Mouse (Mus musculus): ENCODE data around the gene Cog5. TPM values are rescaled to one million over a fixed set of nuclear protein-coding genes. Genes with fewer than 3 reads are reported as not detected.

Cog5 gene
- polyA plus RNA-seq, 1 experiment from 2014 or later = 25.5 TPM

GRCm38 (mm10) chr12:31823671-31824070 lies 169.0 kb downstream of the Cog5 start:
- H3K9ac ChIP-seq = no peak overlapping the region
- H3K27ac ChIP-seq (replicated peaks) = no peak overlapping the region
- H3K27me3 ChIP-seq (replicated peaks) = no peaks in the 10 kb centered on the region
- no peak overlapping the region for H3K4me2 ChIP-seq
- peaks cover 10% of the 10 kb centered on the region for H3K4me1 ChIP-seq
- no peak for ATAC-seq (ENCODE audit: extremely low read depth, insufficient number of reproducible peaks, low FRiP score, low TSS enrichment)
- WGBS = 88% methylated on average over 3 of the region's 3 CpGs
- H3K9me3 ChIP-seq = no peaks in the 10 kb centered on the region
- H3K36me3 ChIP-seq = peaks cover 8% of the 10 kb centered on the region; the same call in 1 of the 2 replicates
- H3K4me3 ChIP-seq = no peak overlapping the region

DNA sequence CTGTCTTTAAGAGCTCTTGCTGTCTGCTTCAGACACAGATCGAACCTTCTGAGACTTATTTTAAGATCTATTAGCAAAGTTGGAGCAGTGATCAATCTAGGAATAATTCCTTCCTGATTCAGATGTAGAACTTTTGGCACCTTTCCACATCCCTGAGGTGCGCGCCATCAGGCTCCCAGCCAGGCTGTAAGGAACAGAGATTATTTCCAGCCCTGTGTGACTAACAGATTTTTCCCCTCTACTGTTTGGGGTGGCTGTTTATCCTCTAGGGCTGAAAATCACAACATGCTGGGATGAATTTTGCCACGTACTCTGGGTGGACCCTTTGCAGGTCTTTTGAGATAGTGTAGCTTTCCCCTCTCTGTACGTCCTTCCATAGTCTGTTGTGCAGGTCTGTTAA lies 170.2 kb downstream of the Cog5 start:
- peaks cover 12% of the 10 kb centered on the region; the same call in 1 of the 2 replicates for H3K36me3 ChIP-seq
- H3K27ac ChIP-seq (replicated peaks) = no peak overlapping the region; the same call in 1 of the 2 replicates
- no peak overlapping the region for H3K4me2 ChIP-seq
- no peak overlapping the region for H3K4me3 ChIP-seq
- no peaks in the 10 kb centered on the region for H3K9me3 ChIP-seq
- no peak overlapping the region for H3K9ac ChIP-seq
- WGBS = 52% methylated on average over 5 of the region's 5 CpGs
- no peaks in the 10 kb centered on the region for H3K27me3 ChIP-seq (replicated peaks)
- no peak for ATAC-seq (ENCODE audit: extremely low read depth, insufficient number of reproducible peaks, low FRiP score, low TSS enrichment)
- peaks cover 8% of the 10 kb centered on the region for H3K4me1 ChIP-seq

GRCm38 (mm10) chr12:31825821-31826220 lies 171.2 kb downstream of the Cog5 start:
- no peak overlapping the region for H3K4me3 ChIP-seq
- ATAC-seq (ENCODE audit: extremely low read depth, insufficient number of reproducible peaks, low FRiP score, low TSS enrichment) = no peak
- H3K4me2 ChIP-seq = no peak overlapping the region
- peaks cover 8% of the 10 kb centered on the region for H3K4me1 ChIP-seq
- 51% methylated on average over 10 of the region's 10 CpGs for WGBS
- H3K27ac ChIP-seq (replicated peaks) = no peak overlapping the region
- peaks cover 12% of the 10 kb centered on the region; the same call in 1 of the 2 replicates for H3K36me3 ChIP-seq
- no peak overlapping the region for H3K9ac ChIP-seq
- H3K27me3 ChIP-seq (replicated peaks) = no peaks in the 10 kb centered on the region
- H3K9me3 ChIP-seq = no peaks in the 10 kb centered on the region

DNA sequence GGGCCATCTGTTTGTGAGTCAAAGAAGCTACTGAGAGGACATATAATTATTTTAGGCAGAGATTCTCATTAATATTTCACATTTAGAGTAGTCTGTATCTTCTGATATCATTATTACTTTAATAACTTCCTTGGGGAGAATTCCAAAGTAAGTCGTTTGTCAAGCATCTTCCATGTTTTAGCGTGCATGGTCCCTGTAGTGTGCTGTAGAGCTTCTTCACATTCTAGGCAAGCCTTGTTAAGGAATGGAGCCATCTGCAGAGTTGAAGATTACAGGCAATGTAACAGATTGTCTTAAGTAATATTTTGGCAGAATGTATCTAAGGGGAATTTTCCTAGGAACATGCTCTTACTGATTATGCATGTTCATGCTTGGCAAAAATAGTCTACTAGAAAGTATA lies 171.8 kb downstream of the Cog5 start:
- 90% methylated on average over 2 of the region's 2 CpGs for WGBS
- Histone ChIP-seq H3K9me3 (no peaks in the 10 kb centered on the region), H3K4me1 (peaks cover 8% of the 10 kb centered on the region), H3K4me2 (no peak overlapping the region), H3K36me3 (peaks cover 9% of the 10 kb centered on the region; the same call in 1 of the 2 replicates), H3K9ac (no peak overlapping the region), H3K27me3 (replicated peaks) (no peaks in the 10 kb centered on the region), H3K4me3 (no peak overlapping the region), H3K27ac (replicated peaks) (no peak overlapping the region)
- ATAC-seq (ENCODE audit: extremely low read depth, insufficient number of reproducible peaks, low FRiP score, low TSS enrichment) = no peak

DNA sequence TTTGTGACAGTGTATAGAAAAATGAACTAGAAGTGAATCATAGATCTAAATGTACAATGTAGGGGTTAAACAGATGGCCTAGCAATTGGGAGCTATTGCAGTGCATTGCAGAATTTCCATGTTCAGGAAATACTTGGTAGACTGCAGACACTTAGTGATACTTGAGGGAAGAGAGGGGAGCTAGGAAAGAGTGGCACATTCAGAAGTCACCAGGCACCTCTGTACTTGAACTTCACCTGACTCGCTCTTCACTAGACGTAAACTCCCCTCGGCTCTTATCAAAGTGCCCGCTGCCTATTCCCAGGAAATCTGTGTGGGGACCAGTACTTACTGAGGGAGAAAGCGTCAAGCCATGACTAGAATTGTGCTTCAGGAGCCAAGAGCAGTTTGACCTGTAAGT lies 180.8 kb downstream of the Cog5 start:
- peaks cover 11% of the 10 kb centered on the region for H3K4me1 ChIP-seq
- no peaks in the 10 kb centered on the region for H3K27me3 ChIP-seq (replicated peaks)
- no peak overlapping the region for H3K27ac ChIP-seq (replicated peaks)
- H3K9ac ChIP-seq = no peak overlapping the region
- ATAC-seq (ENCODE audit: extremely low read depth, insufficient number of reproducible peaks, low FRiP score, low TSS enrichment) = no peak
- no peak overlapping the region for H3K4me2 ChIP-seq
- no peak overlapping the region for H3K4me3 ChIP-seq
- H3K36me3 ChIP-seq = peaks cover 14% of the 10 kb centered on the region
- 42% methylated on average over 5 of the region's 5 CpGs for WGBS
- H3K9me3 ChIP-seq = no peaks in the 10 kb centered on the region

DNA sequence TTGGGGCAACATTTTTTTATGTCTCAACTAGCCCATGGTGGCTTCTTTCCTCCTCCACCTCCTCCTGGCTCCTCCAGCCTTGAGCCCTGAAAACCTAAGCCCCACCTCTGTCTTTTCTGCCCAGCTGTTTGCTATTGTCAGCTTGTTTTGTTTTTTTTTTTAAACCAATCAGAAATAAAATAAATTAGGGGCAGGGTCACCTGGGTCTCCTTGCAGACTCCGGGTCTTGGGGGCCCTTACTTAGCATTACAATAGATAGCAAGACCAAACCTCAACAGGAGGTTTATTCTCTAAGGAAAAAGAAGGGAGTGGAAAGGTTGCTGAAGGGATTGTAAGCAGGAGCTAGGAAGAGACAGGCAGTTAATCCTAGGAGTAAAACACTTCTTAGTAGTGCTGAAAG lies 181.5 kb downstream of the Cog5 start:
- H3K36me3 ChIP-seq = peaks cover 14% of the 10 kb centered on the region
- no peaks in the 10 kb centered on the region for H3K9me3 ChIP-seq
- H3K27me3 ChIP-seq (replicated peaks) = no peaks in the 10 kb centered on the region
- 29% methylated on average over 1 of the region's 1 CpGs for WGBS
- H3K4me1 ChIP-seq = peaks cover 11% of the 10 kb centered on the region
- H3K4me2 ChIP-seq = no peak overlapping the region
- H3K9ac ChIP-seq = no peak overlapping the region
- no peak for ATAC-seq (ENCODE audit: extremely low read depth, insufficient number of reproducible peaks, low FRiP score, low TSS enrichment)
- H3K4me3 ChIP-seq = no peak overlapping the region
- no peak overlapping the region for H3K27ac ChIP-seq (replicated peaks)

- Histone ChIP-seq H3K9ac (no peak overlapping the region), H3K4me2 (no peak overlapping the region), H3K4me1 (peaks cover 11% of the 10 kb centered on the region), H3K27ac (replicated peaks) (no peak overlapping the region), H3K27me3 (replicated peaks) (no peaks in the 10 kb centered on the region), H3K4me3 (no peak overlapping the region), H3K9me3 (no peaks in the 10 kb centered on the region), H3K36me3 (peaks cover 28% of the 10 kb centered on the region)
- no peak for ATAC-seq (ENCODE audit: extremely low read depth, insufficient number of reproducible peaks, low FRiP score, low TSS enrichment)
Observed at GRCm38 (mm10) chr12:31838521-31838920, 183.9 kb downstream of the Cog5 start.

DNA sequence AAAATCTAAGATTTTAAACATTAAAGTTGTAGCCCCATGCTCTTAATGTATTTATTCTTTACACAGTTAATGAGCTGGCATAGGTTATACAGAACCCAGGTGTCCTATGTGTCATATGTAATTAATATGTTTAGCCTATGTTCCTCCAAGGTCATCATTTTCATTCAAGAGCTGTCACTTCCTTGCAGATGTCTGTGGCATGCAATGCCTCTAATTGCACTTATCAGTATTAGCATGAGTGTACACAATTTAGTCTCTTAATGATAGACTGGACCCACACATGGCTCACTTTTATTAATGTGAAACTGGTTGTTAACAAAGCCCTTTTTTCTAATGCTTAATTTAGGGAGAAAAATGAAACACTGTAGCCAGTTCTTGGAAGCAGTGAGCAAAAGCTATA lies 184.6 kb downstream of the Cog5 start:
- no peaks in the 10 kb centered on the region for H3K27me3 ChIP-seq (replicated peaks)
- no peak for ATAC-seq (ENCODE audit: extremely low read depth, insufficient number of reproducible peaks, low FRiP score, low TSS enrichment)
- no peaks in the 10 kb centered on the region for H3K9me3 ChIP-seq
- H3K4me3 ChIP-seq = no peak overlapping the region
- H3K4me1 ChIP-seq = peaks cover 11% of the 10 kb centered on the region
- H3K9ac ChIP-seq = no peak overlapping the region
- H3K27ac ChIP-seq (replicated peaks) = no peak overlapping the region
- H3K36me3 ChIP-seq = peaks cover 28% of the 10 kb centered on the region
- no peak overlapping the region for H3K4me2 ChIP-seq

- WGBS = 80% methylated on average over 3 of the region's 3 CpGs
- ATAC-seq (ENCODE audit: extremely low read depth, insufficient number of reproducible peaks, low FRiP score, low TSS enrichment) = no peak
Observed at GRCm38 (mm10) chr12:31846077-31846476, 191.4 kb downstream of the Cog5 start.

GRCm38 (mm10) chr12:31848630-31849415 lies 194.2 kb downstream of the Cog5 start:
- Histone ChIP-seq H3K4me1 (peaks cover 12% of the 10 kb centered on the region), H3K9ac (no peak overlapping the region), H3K4me3 (no peak overlapping the region), H3K27me3 (replicated peaks) (no peaks in the 10 kb centered on the region), H3K9me3 (no peaks in the 10 kb centered on the region), H3K4me2 (no peak overlapping the region), H3K36me3 (no peaks in the 10 kb centered on the region), H3K27ac (replicated peaks) (peak overlapping the region; percentile 58)
- 61% methylated on average over 5 of the region's 5 CpGs for WGBS
- no peak; the same call in 1 of the 2 replicates for ATAC-seq (ENCODE audit: extremely low read depth, insufficient number of reproducible peaks, low FRiP score, low TSS enrichment)

More at GRCm38 (mm10) chr12:31846077-31846476, 191.4 kb downstream of the Cog5 start:
- H3K36me3 ChIP-seq = peaks cover 14% of the 10 kb centered on the region
- H3K27ac ChIP-seq (replicated peaks) = no peak overlapping the region
- peaks cover 12% of the 10 kb centered on the region for H3K4me1 ChIP-seq
- no peaks in the 10 kb centered on the region for H3K27me3 ChIP-seq (replicated peaks)
- no peak overlapping the region for H3K4me2 ChIP-seq
- H3K4me3 ChIP-seq = no peak overlapping the region
- H3K9ac ChIP-seq = no peak overlapping the region
- no peaks in the 10 kb centered on the region for H3K9me3 ChIP-seq

- no peak overlapping the region for H3K9ac ChIP-seq
- H3K27ac ChIP-seq (replicated peaks) = no peak overlapping the region
- WGBS = 91% methylated on average over 2 of the region's 2 CpGs
- no peaks in the 10 kb centered on the region for H3K9me3 ChIP-seq
- H3K27me3 ChIP-seq (replicated peaks) = no peaks in the 10 kb centered on the region
- H3K36me3 ChIP-seq = no peaks in the 10 kb centered on the region
- H3K4me1 ChIP-seq = peaks cover 12% of the 10 kb centered on the region
- no peak overlapping the region for H3K4me2 ChIP-seq
- no peak overlapping the region for H3K4me3 ChIP-seq
- ATAC-seq (ENCODE audit: extremely low read depth, insufficient number of reproducible peaks, low FRiP score, low TSS enrichment) = no peak
Observed at GRCm38 (mm10) chr12:31849601-31850000, 194.9 kb downstream of the Cog5 start.

- WGBS = 78% methylated on average over 3 of the region's 3 CpGs
- Histone ChIP-seq H3K4me2 (no peak overlapping the region), H3K36me3 (peaks cover 7% of the 10 kb centered on the region; the same call in 1 of the 2 replicates), H3K4me3 (no peak overlapping the region), H3K9me3 (no peaks in the 10 kb centered on the region), H3K27ac (replicated peaks) (no peak overlapping the region), H3K27me3 (replicated peaks) (no peaks in the 10 kb centered on the region), H3K4me1 (peaks cover 2% of the 10 kb centered on the region), H3K9ac (no peak overlapping the region)
- ATAC-seq (ENCODE audit: extremely low read depth, insufficient number of reproducible peaks, low FRiP score, low TSS enrichment) = no peak
Observed at GRCm38 (mm10) chr12:31854039-31854438, 199.4 kb downstream of the Cog5 start.
